Mouse (Mus musculus) adrenal gland, postnatal 25 days (tissue): ENCODE results near the gene Bloc1s1. TPM values are rescaled to one million over a fixed set of nuclear protein-coding genes. Genes with fewer than 3 reads are reported as not detected.
A peak's percentile ranks its signal among the peaks of the same experiment; 100 is the strongest.

Source experiments
- DNase-seq: peaks from one replicate; pipeline ENCODE4 v3.0.0; 2021; ENCODE audit warnings: mixed read lengths
- long read RNA-seq: library from polyadenylated mRNA; stranded (forward); transcript quantifications from one replicate; pipeline ENCODE4 v2.0.0, GENCODE M21; 2021
- total RNA-seq: library from RNA; stranded (reverse); gene quantifications from 2 replicates; pipeline ENCODE4 v1.2.3, GENCODE M21; 2021

The Bloc1s1 gene
- 189 and 195 TPM in 2 replicates for total RNA-seq
- long read RNA-seq, transcript Bloc1s1-201 (4 exons, 550 nt) = major isoform, 63 of 69 reads
- long read RNA-seq, partial matches to known transcripts = 5 of 69 reads
- long read RNA-seq, other reads (novel, unspliced or antisense) = 1 of 69 reads

- no peak for DNase-seq
These were observed at the start of gene Bloc1s1 for GRCm38 (mm10) chr10:128923935-128924334. TSS of gene Bloc1s1 (minus strand) at chr10:128924035.

GRCm38 (mm10) chr10:128972841-128973240 is 49.0 kb upstream of the Bloc1s1 start:
- no peak for DNase-seq

GRCm38 (mm10) chr10:128970740-128971250 is 47.0 kb upstream of the Bloc1s1 start:
- no peak for DNase-seq

- no peak for DNase-seq
These were observed 44.5 kb upstream of the Bloc1s1 start for GRCm38 (mm10) chr10:128968341-128968749.

- no peak for DNase-seq
These were observed 42.0 kb upstream of the Bloc1s1 start for GRCm38 (mm10) chr10:128965871-128966270.

GRCm38 (mm10) chr10:128964961-128965360 is 41.1 kb upstream of the Bloc1s1 start:
- DNase-seq = no peak

- DNase-seq = no peak
These were observed 37.1 kb upstream of the Bloc1s1 start, which contains the start of gene Mettl7b for GRCm38 (mm10) chr10:128960590-128961584. TSS of gene Mettl7b (minus strand) at chr10:128960988.

GRCm38 (mm10) chr10:128960142-128960541 is 36.3 kb upstream of the Bloc1s1 start:
- DNase-seq = no peak

GRCm38 (mm10) chr10:128958340-128958739 is 34.5 kb upstream of the Bloc1s1 start:
- DNase-seq = no peak

GRCm38 (mm10) chr10:128950208-128950887 is 26.5 kb upstream of the Bloc1s1 start:
- DNase-seq = no peak

GRCm38 (mm10) chr10:128947496-128947895 is 23.7 kb upstream of the Bloc1s1 start:
- no peak for DNase-seq

GRCm38 (mm10) chr10:128945675-128946074 is 21.8 kb upstream of the Bloc1s1 start:
- DNase-seq = peak; percentile 51

- no peak for DNase-seq
These were observed 16.7 kb upstream of the Bloc1s1 start for GRCm38 (mm10) chr10:128940475-128941061.

- no peak for DNase-seq
These were observed 15.1 kb upstream of the Bloc1s1 start for GRCm38 (mm10) chr10:128938974-128939373.

GRCm38 (mm10) chr10:128938457-128938856 is 14.6 kb upstream of the Bloc1s1 start:
- peak; percentile 71 for DNase-seq

- DNase-seq = no peak
These were observed 14.0 kb upstream of the Bloc1s1 start for GRCm38 (mm10) chr10:128937756-128938390.

- no peak for DNase-seq
These were observed 12.1 kb upstream of the Bloc1s1 start for GRCm38 (mm10) chr10:128935826-128936440.

GRCm38 (mm10) chr10:128934997-128935787 is 11.4 kb upstream of the Bloc1s1 start:
- DNase-seq = no peak

- no peak for DNase-seq
These were observed 10.3 kb upstream of the Bloc1s1 start for GRCm38 (mm10) chr10:128933976-128934721.

GRCm38 (mm10) chr10:128933574-128933973 is 9.7 kb upstream of the Bloc1s1 start, which contains the start of gene Itga7:
TSS of gene Itga7 (plus strand) at chr10:128933818.
- DNase-seq = peak; percentile 61
